Mouse (Mus musculus): ENCODE measurements at regions not wholly inside any gene's neighbourhood (a gene's known extent, or its start where the extent isn't known, plus 50 kb on each side); places are given as distances from the start of the nearest gene placed in this dataset.

DNA sequence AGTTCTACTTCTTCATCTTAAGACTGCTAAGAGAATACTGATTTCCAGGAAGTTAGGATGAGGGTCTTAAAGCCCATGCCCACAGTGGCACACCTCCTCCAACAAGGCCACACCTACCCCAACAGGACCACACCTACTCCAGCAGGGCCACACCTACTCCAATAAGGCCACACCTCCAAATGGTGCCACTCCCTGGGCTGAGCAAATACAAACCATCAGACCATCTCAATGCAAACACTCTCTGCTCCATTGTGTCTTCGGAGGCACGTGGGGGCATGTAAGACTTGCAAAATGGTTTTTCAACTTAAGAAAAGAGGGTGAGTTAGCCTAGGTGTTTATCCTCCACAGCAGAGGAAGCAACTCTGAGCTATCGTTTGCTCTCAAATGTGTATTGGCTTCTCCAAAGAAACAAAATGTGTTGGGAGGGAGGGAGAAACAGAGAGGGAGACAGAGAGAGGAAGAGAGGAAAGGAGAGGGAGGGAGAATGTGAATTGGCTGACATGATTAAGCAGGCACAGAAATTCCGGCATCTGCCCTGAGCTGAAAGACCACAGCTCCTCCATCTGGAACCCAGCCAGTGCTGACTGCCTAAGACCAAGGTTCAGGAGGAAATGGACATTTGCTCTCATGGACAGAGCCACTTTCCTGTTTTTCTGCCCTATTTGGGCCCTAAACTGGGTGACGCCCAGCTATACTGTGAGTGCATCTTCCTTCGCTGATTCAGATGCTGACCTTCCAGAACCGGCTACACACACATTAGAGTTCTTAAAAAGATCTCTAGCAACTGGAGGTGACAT lies 356.2 kb downstream of the Ice1 start:
- dilution Hi-C loops (cut with MboI; ENCODE audit: extremely low pct_ligation_motif_present, extremely low pct_unique_long_range_greater_than_20kb, low sequenced_read_pairs) (no loop called here), in situ Hi-C loops (cut with MboI; ENCODE audit: low pct_ligation_motif_present, low pct_unique_long_range_greater_than_20kb, low sequenced_read_pairs) (no loop called here)
- H3K27me3 ChIP-seq (replicated peaks): no peaks in the 10 kb centered on the region
- peaks cover 54% of the 10 kb centered on the region for H3K9me3 ChIP-seq (replicated peaks; ENCODE audit: low read length)
- DNase-seq (ENCODE audit: extremely low read depth): no peak
- H3K4me3 ChIP-seq (replicated peaks in 1 of 3; ENCODE audit: low read depth in 2 of 3, low read length in 2 of 3, poor library complexity in 1 of 3): no peak overlapping the region
- no peaks in the 10 kb centered on the region for H3K36me3 ChIP-seq (replicated peaks in 1 of 2; ENCODE audit: control insufficient read depth in 1 of 2, insufficient read depth in 1 of 2, low read length in 1 of 2)
- H3K79me2 ChIP-seq (replicated peaks; ENCODE audit: control insufficient read depth, extremely low read depth, insufficient read depth, poor library complexity, severe bottlenecking): no peaks in the 10 kb centered on the region
- no peak for TF ChIP-seq MEF2A (IDR thresholded peaks at IDR 0.05; ENCODE audit: borderline replicate concordance, low read depth, low read length)
- no peak for TF ChIP-seq GABPA (IDR thresholded peaks at IDR 0.05; ENCODE audit: insufficient replicate concordance, low read depth, low read length)
- TF ChIP-seq NELFE (IDR thresholded peaks at IDR 0.05; ENCODE audit: low read depth, low read length): no peak
- TF ChIP-seq BHLHE40 (IDR thresholded peaks at IDR 0.05; ENCODE audit: low read depth, low read length): no peak
- no peak for TF ChIP-seq NRF1 (IDR thresholded peaks at IDR 0.05; ENCODE audit: low read depth, low read length)
- no peak for TF ChIP-seq TCF12 (IDR thresholded peaks at IDR 0.05; ENCODE audit: low read depth, low read length)
- TF ChIP-seq ELF1 (IDR thresholded peaks at IDR 0.05; ENCODE audit: low read depth, low read length): no peak
- no peak for TF ChIP-seq MAZ (IDR thresholded peaks at IDR 0.05; ENCODE audit: low read depth, low read length)
- no peak for TF ChIP-seq MAFK (IDR thresholded peaks at IDR 0.05; ENCODE audit: insufficient replicate concordance, low read length)
- TF ChIP-seq ZC3H11A (IDR thresholded peaks at IDR 0.05; ENCODE audit: low read depth, low read length): no peak
- no peak for TF ChIP-seq ETS1 (conservative IDR thresholded peaks at IDR 0.05; ENCODE audit: low read depth, low read length)
- no peak for TF ChIP-seq CTCF (conservative IDR thresholded peaks at IDR 0.05 in 1 of 2, IDR thresholded peaks at IDR 0.05 in 1 of 2; ENCODE audit: low read depth in 2 of 2, low read length in 2 of 2)
- TF ChIP-seq SIN3A (IDR thresholded peaks at IDR 0.05; ENCODE audit: low read length): no peak
- no peak for TF ChIP-seq JUND (conservative IDR thresholded peaks at IDR 0.05; ENCODE audit: low read depth, low read length)
- no peak for TF ChIP-seq POLR2A (IDR thresholded peaks at IDR 0.05; ENCODE audit: low read depth, low read length)
- TF ChIP-seq ZMIZ1 (IDR thresholded peaks at IDR 0.05; ENCODE audit: low read depth, low read length): no peak
- TF ChIP-seq RCOR1 (conservative IDR thresholded peaks at IDR 0.05; ENCODE audit: low read depth, low read length): no peak
- no peak overlapping the region for H3K4me2 ChIP-seq (ENCODE audit: insufficient read depth, low read depth, poor library complexity, severe bottlenecking)
- H3K9ac ChIP-seq (ENCODE audit: insufficient read depth, low read depth): no peak overlapping the region
- H3K4me1 ChIP-seq (ENCODE audit: control insufficient read depth in 1 of 2, insufficient read depth in 2 of 2): no peaks in the 10 kb centered on the region
- H3K27ac ChIP-seq (ENCODE audit: insufficient read depth, low read depth): no peak overlapping the region

DNA sequence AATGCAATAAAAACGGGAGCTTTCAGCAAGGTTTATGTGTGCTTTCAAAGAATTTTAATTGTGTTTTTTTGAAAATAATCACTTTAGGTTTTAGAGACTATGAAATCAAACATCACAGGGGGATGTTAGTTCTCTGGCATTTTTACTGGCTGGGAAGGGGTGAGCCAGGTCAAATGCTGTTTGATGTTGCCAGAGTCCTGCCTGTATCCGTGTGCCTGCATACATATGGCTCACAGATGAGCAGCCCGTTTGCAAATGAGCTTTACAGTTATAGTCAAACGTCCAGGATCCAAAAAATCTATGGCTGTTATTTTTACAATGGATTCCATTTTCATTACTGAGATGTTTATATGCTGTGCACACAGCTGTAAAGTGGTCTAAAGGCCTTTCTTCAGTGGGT lies 354.7 kb downstream of the Ice1 start:
- H3K27ac ChIP-seq (ENCODE audit: insufficient read depth, low read depth): no peak overlapping the region
- no peak overlapping the region for H3K9ac ChIP-seq (ENCODE audit: insufficient read depth, low read depth)
- no peak overlapping the region for H3K4me3 ChIP-seq (replicated peaks in 1 of 3; ENCODE audit: low read depth in 2 of 3, low read length in 2 of 3, poor library complexity in 1 of 3)
- H3K27me3 ChIP-seq (replicated peaks): no peaks in the 10 kb centered on the region
- H3K36me3 ChIP-seq (replicated peaks in 1 of 2; ENCODE audit: control insufficient read depth in 1 of 2, insufficient read depth in 1 of 2, low read length in 1 of 2): no peaks in the 10 kb centered on the region
- in situ Hi-C loops (cut with MboI; ENCODE audit: low pct_ligation_motif_present, low pct_unique_long_range_greater_than_20kb, low sequenced_read_pairs): no loop called here
- peaks cover 62% of the 10 kb centered on the region for H3K9me3 ChIP-seq (replicated peaks; ENCODE audit: low read length)
- H3K4me1 ChIP-seq (ENCODE audit: control insufficient read depth in 1 of 2, insufficient read depth in 2 of 2): no peaks in the 10 kb centered on the region
- no peak for TF ChIP-seq MAFK (IDR thresholded peaks at IDR 0.05; ENCODE audit: insufficient replicate concordance, low read length)
- no peak for TF ChIP-seq HCFC1 (IDR thresholded peaks at IDR 0.05; ENCODE audit: low read depth, low read length)
- TF ChIP-seq NRF1 (IDR thresholded peaks at IDR 0.05; ENCODE audit: low read depth, low read length): no peak
- no peak for TF ChIP-seq ZKSCAN1 (IDR thresholded peaks at IDR 0.05; ENCODE audit: borderline replicate concordance, low read depth, low read length)
- TF ChIP-seq CHD1 (IDR thresholded peaks at IDR 0.05; ENCODE audit: low read depth, low read length): no peak
- TF ChIP-seq MYC (IDR thresholded peaks at IDR 0.05; ENCODE audit: low read depth, low read length): no peak
- no peak for TF ChIP-seq RCOR1 (conservative IDR thresholded peaks at IDR 0.05; ENCODE audit: low read depth, low read length)
- no peak for TF ChIP-seq JUND (conservative IDR thresholded peaks at IDR 0.05; ENCODE audit: low read depth, low read length)
- no peak for TF ChIP-seq TCF12 (IDR thresholded peaks at IDR 0.05; ENCODE audit: low read depth, low read length)
- no peak overlapping the region for H3K4me2 ChIP-seq (ENCODE audit: insufficient read depth, low read depth, poor library complexity, severe bottlenecking)
- H3K79me2 ChIP-seq (replicated peaks; ENCODE audit: control insufficient read depth, extremely low read depth, insufficient read depth, poor library complexity, severe bottlenecking): no peaks in the 10 kb centered on the region
- DNase-seq (ENCODE audit: extremely low read depth): no peak
- dilution Hi-C loops (cut with MboI; ENCODE audit: extremely low pct_ligation_motif_present, extremely low pct_unique_long_range_greater_than_20kb, low sequenced_read_pairs): no loop called here
